Mouse (Mus musculus) skeletal muscle tissue, adult 2 months (tissue): ENCODE results near the gene Gm21748.
"Not testable (repeated sequence)": the region's sequence is repeated elsewhere in the genome, so short reads cannot be mapped to it uniquely, and the experiment has no call there.

Source experiments
- DNase-seq: peaks from one replicate; pipeline ENCODE4 v3.0.0-alpha.2; 2012; ENCODE audit warnings: low read depth, low spot score

Gene Gm21748

DNA sequence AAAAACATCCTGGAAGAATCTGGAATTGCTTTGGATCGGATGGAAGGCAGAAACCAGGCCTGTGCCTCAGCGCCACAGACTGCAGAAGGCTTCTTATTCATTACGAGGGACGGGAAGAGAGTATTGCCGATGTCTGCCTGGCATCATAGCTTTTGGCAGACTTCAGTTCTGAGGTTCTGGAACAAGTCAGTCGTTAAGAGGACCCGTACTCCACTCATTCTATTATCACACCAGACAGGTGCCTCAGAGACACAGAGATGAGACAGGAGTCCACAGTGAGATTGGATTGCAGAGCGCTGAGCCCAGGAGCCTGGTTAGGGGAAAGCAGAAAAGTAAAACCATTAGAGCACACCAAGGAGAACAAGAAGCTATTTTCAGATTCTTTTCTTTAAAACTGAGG, at the start of gene Gm21748:
TSS of gene Gm21748 (minus strand) at position 101 of the 400 bp plus-strand sequence.
- not testable (repeated sequence) for DNase-seq
